Mouse (Mus musculus): ENCODE measurements around the gene Ccr10.
"Not testable (repeated sequence)": the region's sequence is repeated elsewhere in the genome, so short reads cannot be mapped to it uniquely, and the experiment has no call there.

Gene Ccr10

DNA sequence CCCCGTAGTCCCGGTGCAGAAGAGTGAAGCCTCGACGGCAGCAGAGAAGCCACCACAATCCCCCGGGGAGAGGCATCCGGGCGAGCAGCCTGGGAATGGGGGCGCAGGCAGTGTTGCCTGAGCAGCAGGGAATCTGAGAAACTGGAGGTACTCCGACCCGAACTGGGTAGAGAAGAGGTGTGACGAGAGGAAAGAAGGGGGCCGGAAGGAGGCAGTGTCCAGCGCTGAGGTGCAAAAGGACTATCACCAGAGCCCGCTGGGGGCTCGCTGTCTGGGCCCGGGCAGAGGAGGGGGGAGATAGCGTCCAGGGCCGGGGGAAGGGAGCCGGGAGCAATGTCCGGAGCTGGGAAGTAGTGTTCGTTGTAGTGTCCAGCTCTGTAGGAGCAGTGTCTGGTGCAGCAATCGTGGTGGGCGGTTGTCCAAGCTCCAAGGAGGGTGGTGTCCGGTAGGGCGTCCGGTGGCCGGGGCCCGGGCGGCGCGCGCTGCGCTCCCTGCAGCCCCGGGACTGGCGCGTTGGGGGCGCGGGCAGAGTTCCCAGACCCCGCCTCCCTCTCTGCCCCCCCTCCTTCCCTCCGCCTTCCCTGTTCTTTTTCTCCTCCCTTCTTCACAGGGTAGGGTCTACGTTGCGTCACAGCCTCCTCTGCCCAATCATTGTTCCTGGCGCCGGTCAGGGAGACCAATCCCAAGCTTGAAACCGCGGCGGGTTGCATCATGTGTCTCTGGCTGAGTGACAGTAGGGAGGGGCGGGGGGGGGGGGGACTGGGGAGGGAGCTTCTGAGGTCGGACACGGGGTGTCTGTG lies 4.2 kb downstream of the Ccr10 start, which contains the start of gene Plekhh3:
Gene Plekhh3, minus strand, starts transcription at position 541 of the 800 bp plus-strand sequence.
- DNase-seq: peak; percentile 97

- peak; percentile 81 for DNase-seq
Observed at GRCm38 (mm10) chr11:101170354-101170810, 4.9 kb downstream of the Ccr10 start, which contains the start of gene Cntnap1. Cntnap1 (plus strand) TSS chr11:101170523.

- no peak for DNase-seq
Observed at GRCm38 (mm10) chr11:101169301-101170107, 5.7 kb downstream of the Ccr10 start.

DNA sequence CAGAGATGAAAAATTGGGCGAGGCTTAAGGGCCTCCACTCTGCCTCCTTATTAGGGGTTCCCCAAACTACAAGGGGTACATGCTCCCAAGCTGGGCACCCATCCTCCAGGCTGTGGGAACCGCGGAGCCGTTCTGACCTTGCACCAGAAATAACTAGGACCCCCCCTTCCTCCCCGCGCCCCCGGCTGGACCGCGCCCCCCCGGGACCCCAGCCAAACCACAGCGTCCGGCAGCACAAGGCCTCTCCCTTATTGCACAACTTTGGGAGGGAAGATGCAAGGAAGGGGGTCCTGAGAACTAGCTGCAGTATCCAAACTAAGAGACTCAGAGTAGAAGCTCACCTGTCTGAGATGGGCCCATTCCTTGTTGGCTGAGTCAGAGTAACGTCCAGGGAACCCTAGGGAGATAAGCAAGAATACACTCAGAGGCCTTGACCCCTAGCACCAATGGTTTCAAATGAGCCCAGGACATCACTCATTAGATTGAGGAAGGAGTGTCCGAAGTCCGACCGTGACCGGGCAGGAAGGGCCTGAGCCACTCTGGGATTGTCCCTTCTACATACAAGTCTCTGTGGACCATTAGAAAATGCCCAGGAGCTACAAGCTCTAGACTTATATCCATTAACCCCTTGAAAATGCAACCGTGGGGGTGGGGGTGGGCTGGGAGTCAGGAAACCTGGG lies 6.8 kb downstream of the Ccr10 start:
- peak; percentile 87 for DNase-seq

DNA sequence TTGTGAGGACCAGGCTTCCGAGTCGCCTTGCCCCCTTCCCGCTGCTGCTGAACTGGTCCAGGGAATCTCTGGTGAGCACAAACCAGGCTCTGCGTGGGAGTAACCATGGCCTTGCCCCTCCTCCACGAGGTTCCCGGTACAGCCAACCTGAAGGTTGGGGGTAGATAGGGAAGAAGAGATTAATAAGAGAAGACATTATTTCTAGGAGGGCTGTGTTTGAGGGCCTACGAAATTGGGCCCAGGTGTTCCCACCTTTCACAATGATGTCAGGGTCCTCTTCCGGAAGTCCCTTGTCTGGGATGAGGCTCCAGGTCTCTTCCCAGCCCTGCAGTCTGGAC lies 7.3 kb downstream of the Ccr10 start:
- no peak for DNase-seq

- DNase-seq: no peak
Observed at GRCm38 (mm10) chr11:101167211-101167962, 7.9 kb downstream of the Ccr10 start.

GRCm38 (mm10) chr11:101166357-101166756 lies 8.9 kb downstream of the Ccr10 start:
- no peak for DNase-seq

GRCm38 (mm10) chr11:101164677-101165580 lies 10.3 kb downstream of the Ccr10 start:
- no peak for DNase-seq

GRCm38 (mm10) chr11:101164351-101164665 lies 10.9 kb downstream of the Ccr10 start:
- DNase-seq: no peak

DNA sequence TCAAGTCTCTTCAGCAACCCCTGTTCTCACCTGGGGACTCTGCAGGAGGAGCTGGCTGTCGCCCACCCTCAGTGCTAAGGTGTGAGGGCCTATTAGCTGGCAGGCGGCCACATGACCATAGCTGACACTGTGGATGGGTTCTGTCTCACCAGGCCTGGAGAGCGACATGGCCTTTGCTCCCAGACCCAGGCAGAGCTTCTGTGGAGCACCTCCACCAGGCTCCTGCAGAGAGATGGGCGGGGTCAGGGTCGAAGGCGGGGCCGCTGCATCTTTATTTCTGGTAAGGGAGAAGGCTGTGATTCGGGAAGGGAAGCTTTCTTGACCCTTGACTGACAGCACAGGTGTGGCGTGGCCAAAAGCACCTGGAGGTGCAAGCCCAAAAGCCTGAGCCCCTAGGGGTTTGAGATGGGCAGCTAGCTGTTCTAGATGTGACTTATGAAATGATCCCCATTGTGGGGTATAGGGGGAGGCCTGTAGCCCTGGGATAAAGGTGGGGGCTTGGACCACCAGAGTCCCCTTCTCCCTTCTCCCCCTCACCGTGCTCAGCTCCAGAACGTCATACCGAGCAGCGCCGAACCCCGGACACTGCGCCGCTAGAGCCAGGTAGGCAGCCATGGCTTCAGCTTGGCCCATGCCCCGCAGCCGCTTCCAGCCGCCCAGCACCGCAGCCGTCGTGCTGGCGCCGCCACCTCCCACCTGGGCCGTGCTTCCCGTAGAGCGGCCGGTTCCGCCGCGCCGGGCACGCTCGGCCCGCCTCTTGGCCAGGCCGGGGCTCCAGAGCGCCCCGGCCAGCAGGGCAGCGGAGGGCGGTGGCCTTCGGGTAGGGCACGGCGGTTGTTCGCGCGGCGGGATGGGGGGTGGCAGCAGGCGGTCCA lies 11.5 kb downstream of the Ccr10 start:
- peak; percentile 67 for DNase-seq

DNA sequence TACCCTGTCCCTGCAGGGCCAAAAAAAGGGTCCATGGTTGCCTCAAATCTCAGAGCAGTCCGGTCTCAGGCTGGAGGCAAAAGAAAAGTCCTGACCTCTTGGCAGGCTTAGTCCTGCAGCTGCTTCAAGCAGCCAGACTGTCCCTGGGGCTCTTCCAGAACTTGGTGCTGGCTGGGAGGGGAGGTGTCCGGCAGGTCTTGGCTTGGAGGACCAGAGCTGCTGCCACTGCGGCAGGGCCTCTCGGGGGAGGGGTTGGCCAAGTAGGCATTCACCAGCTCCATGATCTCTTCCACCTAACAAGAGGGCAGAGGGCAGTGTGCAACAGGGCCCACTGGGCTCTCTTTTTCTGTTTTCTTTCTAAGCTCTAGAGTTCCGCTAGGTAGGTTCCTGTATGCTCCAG lies 12.5 kb downstream of the Ccr10 start:
- DNase-seq: peak; percentile 68

DNA sequence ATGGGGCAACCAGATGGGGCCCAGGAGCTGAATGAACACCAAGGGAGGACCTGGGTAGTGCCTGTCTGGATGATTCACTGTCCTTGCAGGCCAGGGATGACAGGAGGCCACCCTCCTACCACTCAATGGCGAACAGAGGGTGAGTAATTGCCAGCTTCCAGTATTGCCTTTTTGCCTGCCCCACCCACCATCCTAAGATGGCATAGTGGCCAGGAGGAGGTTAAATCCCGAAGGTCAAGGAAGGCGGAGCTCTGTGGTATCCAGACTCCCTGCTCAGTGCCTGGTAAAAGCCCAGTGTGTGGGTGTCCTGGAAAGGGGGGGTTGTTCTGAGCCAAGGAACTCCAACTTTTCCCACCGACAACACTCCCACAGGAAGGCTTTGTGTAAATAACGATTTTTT lies 12.9 kb downstream of the Ccr10 start:
- DNase-seq: no peak

DNA sequence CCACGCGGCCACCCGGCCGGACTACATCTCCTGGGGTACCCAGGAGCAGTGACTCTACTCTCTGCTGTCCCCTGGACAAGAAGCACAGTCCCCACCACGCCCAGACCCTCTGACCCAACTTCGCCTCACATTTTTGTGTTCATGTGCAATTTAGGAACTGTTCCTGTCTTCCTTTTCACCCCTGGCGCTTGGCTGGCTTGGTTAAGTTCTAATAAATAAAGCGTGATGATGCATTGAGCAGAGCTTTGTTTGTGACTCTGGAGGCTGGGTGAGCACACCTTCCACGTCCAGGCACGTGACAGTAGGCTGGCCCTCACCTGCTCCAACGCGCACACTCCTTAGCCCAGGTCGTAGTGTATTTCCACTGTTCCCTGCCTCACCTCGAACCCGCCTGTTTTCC lies 13.7 kb downstream of the Ccr10 start:
- no peak for DNase-seq

DNA sequence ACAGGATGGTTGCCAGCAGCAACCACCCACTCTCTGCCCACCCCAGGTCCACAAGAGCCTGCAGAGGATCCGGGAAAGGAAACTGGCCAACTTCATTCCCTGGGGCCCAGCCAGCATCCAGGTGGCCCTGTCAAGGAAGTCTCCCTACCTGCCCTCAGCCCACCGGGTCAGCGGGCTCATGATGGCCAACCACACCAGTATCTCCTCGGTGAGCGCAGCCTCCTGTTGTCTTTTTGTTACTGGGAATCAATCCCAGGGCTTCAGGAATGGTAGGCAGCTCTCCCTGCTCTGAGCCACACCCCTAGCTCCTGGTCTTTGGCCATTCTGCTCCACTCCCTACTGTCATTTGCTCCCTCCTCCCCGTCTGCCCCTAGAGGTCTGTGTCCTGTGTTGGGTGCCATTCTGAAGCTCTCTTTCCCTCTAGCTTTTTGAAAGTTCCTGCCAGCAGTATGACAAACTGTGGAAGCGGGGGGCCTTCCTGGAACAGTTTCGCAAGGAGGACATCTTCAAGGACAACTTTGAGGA lies 14.2 kb downstream of the Ccr10 start:
- DNase-seq: not testable (repeated sequence)

GRCm38 (mm10) chr11:101160151-101160550 lies 15.1 kb downstream of the Ccr10 start:
- DNase-seq: not testable (repeated sequence)

GRCm38 (mm10) chr11:101155728-101156371 lies 19.4 kb downstream of the Ccr10 start, which contains the start of gene Tubg2:
Tubg2 (plus strand) TSS chr11:101155907.
- peak; percentile 79 for DNase-seq

GRCm38 (mm10) chr11:101155151-101155550 lies 20.1 kb downstream of the Ccr10 start:
- DNase-seq: no peak

DNA sequence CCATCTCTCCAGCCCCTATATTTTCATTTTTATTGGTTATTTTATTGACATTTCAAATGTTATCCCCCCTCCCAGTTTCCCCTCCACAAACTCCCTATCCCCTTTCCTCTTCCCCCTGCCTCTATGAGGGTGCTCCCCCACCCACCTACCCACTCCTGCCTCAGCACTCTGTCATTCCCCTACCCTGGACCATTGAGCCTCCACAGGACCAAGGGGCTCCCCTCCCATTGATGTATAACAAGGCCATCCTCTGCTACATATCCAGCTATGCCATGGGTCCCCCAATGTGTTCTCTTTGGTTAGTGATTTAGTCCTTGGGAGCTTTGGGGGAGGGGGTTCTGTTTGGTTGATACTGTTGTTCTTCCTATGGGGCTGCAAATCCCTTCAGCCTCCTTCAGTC lies 20.6 kb downstream of the Ccr10 start:
- no peak for DNase-seq

DNA sequence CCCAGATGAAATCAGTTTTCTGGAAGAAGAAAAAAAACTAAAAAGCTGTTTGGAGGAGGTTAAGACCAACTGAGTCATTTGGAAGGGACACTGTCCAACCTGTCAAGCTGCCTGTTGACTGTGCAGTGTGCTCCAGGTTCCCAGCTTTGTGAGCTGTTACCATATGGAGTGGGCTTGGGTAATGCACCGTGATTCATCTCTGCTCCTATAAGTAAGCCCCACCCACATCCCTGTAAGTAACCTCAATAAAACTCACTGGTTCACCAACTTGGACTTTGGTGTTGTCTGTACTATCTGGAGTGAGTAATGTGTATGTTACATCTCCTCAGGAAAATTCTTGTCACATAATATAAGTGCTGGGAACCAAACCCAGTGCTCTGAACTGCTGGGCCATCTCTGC lies 22.4 kb downstream of the Ccr10 start:
- DNase-seq: no peak

DNA sequence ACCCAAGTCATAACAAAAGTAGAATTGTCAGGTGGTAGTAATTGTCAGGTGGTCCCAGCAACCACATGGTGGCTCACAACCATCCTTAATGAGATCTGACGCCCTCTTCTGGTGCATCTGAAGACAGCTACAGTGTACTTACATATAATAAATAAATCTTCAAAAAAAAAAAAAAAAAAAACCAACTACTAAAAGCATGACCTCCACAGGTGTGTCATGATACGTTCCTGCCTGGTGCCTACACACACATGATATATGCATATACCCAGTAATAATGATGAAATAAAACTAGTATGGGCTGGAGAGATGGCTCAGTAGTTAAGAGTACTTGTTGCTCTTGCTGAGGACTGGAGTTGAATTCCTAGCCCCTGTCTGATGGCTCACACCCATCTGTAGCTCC lies 24.2 kb downstream of the Ccr10 start:
- DNase-seq: no peak

Measured in kidney, postnatal 10 days (tissue).